Mouse (Mus musculus) inflammation-experienced regulatory T-cells, adult 6 months (primary cell): ENCODE results near the gene Icmt. TPM values are rescaled to one million over a fixed set of nuclear protein-coding genes. Genes with fewer than 3 reads are reported as not detected.

Source experiments
- ATAC-seq: one replicate; pipeline ENCODE4 v1.8.0; 2017
- polyA plus RNA-seq, 3 experiments: library from polyadenylated mRNA; unstranded; fragments of 100-300 nt; shearing (Covaris generic); gene quantifications; one replicate each; pipeline ENCODE4 v1.2.1; 2017

Icmt gene
- polyA plus RNA-seq, 3 experiments from 2014 or later, result 5.1 to 8.8 (median 7.1) TPM

DNA sequence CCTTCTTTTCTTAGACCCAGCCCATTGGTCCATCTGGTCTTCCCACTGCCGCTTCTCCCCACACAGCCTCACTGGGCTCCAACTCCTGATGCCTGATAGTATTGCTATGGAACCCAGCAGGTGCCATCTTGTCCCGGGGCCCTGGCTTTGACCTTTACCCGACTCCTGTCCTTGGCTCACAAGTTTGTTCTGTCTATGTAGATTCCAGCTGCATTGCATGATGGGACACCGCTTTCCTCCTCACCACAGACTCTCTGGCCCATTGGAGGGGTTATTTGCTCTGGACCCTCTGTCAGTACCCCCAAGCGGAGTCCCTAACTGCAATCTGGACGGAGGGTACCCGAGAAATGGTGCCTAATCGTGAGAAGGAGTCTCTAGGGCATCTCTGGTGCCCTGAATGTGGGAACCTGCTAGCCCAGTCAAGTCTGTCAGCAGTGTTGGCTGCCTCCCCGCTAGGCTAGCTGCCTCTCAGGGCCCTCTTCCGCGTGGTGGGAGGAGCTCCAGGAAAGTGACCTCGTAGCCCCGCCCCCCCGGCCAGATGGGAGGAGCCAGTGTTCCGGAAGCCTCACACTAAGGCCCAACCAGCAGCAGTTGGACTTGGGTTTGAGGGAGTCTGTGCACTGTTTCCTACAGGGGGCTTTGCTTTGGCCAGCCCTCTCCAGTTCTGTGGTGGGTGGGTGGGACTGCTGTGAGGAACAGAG is 43.7 kb downstream of the Icmt start:
- no peak for ATAC-seq

DNA sequence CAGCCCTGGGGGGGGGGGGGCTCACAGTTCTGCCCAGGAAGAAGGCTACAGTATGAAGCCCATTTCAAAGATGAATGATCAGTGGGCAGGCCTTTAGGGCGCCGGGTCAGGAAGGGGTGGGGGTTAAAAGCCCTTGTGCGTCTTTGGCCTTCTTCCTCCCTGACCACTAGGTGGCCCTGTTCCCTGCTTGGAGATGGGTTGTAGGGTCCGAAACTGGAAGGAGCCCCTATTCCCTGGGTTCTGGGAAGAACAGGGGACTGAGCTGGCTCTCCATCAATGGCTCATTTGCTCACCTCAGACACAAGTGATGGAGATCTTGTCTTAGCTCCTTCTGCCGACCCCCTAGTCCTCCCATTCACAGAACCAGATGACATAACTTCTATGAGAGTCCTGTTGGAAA is 46.3 kb downstream of the Icmt start:
- no peak for ATAC-seq

DNA sequence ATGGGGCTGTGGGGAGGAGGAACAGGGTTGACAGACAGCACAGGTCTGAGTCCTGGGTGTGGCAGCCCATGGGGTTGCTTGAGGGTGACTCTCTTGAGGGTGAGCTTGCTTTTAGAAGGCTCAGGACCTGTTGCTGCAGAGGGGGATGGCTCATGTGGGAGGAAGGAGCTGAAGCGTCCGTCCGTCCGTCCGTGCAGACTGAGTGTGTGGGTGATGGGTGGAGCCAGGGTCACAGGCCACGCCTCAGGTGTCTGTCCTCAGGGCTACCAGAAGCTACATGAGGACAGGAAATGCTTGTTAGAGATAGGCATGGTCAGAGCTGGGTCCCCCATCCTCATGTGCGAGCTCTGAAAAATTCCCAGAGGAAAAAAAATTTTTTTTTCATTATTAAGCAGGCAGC is 47.6 kb downstream of the Icmt start:
- no peak for ATAC-seq

DNA sequence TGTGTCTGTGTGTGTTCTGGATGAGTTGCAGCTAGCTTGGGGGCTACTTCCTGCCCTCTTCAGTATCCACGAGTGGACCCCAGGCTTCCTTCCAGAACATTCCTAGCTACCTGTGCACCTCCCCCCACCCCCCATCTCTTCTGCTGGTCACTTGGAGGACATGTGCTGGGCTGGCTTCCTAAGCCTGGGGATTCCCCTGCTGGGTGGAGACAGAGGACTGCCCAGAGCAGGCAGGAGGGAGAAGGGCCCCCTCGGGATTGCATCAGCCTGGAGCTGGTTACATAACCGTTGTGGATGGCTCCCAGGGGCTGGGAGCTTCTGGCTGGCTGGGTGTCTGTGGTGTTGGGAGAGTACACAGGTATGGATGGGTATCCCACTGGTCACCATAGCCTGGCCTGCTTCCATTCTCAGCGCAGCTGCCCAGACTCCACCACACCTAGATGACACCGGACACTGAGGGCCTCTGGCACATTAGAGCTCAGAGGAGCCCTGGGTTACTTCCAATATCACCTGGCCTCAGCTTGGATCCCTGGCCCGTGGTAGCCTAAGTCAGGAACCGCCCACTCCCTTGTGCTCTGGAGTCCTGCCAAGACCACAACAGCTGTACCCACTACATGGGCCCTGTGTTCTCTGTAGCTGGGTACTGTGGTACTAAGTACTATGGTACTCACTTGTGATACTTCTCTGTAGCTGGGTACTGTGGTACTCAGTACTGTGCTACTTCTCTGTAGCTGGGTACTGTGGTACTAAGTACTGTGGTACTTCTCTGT is 48.3 kb downstream of the Icmt start:
- no peak for ATAC-seq

DNA sequence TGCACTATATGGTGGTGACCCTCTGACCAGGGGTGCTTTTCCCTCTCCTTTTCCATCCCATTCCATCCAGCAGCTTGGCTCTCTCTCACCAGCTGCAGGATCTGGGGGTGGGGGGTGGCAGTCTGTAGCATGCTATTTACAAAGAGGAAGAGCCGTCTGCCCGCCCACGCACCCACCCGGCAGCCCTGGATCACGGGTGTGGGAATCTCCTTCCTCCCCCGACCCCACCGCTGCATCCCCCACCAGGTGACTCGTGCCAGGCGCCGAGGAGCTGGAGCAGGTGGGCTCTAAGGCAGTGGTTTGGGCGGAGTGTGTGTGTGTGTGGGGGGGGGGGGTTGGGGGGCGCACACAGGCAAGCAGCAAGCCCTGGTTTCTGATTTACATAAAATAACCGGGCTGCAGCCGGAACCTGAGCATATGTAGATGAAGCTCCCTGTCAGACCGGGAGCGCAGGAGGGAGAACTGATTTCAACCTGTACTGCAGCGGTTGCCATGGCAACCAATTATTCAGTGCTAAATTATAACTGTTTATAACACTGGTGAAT is 52.9 kb downstream of the Icmt start:
- no peak for ATAC-seq

DNA sequence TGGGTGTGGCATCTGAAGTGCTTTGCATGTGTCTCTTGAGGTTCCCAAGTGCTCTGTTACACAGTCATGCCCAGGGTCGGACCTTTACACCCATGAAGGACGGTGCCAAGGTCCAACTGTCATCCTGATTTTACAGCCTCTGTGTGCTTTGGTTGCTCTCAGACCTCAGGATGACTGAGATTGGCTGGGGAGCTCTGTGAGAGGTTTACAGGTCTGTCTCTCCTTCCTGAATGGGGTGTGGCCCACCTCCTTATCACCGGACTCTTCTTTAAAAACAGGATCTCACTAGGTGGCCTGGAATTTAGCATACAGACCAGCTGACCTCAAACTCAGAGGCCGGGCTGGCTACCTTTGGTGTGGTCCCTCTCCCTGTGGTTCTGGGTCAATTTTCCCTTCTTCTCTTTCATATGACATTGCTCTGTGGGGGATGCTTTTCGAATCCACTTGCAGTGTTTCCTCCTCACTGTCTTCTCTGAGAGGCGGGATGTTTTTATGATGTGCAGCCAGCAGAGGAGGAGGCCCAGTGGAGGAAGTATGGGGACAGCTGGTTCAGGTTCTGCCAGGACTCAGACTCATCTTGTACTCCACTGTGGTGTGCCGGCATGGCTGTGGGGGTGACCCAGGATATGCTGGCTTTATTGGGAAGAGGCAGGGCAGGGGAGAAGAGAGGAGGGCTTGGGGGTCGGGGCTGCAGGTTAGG is 53.8 kb downstream of the Icmt start:
- no peak for ATAC-seq

DNA sequence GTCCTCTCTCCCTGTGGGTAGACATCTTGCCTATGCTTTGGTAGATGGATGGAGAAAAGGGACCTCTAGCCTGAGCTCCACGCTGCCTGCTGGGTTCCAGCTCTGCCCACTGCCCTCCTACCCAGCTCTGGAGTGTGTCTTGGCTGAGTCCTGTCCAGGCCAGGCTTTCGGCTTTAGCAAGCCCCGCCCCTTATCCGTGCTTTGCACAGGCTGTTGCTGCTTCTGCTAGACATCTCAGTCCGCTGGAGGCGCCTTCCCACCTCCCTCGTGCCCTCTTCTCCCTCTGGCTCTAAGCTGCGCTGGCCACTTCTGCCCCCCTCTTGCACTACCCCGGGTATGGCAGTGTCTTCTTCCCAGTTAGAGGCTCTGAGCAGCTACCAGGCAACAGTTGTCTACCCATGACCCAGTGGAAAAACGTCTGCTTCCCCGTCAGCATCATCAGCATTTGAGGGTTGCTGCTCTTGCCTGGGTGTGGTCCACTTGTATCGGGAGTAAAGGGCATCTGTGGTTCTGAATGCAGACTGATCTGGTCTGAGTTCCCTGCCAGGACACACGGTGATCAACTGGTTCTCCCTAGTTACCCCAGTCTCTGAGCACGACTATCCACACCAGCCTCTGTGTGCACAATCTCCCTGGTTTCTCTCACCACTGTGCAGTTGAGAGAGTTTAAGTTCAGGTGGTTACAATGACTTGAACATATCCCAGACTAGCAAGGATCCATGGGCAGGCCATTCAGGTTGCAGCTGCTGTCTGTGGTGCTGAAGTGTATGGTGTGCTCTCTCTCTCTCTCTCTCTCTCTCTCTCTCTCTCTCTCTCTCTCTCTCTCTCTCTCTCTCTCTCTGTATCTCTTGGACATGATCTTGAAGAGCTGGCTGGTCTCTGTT is 54.6 kb downstream of the Icmt start:
- ATAC-seq, result no peak

DNA sequence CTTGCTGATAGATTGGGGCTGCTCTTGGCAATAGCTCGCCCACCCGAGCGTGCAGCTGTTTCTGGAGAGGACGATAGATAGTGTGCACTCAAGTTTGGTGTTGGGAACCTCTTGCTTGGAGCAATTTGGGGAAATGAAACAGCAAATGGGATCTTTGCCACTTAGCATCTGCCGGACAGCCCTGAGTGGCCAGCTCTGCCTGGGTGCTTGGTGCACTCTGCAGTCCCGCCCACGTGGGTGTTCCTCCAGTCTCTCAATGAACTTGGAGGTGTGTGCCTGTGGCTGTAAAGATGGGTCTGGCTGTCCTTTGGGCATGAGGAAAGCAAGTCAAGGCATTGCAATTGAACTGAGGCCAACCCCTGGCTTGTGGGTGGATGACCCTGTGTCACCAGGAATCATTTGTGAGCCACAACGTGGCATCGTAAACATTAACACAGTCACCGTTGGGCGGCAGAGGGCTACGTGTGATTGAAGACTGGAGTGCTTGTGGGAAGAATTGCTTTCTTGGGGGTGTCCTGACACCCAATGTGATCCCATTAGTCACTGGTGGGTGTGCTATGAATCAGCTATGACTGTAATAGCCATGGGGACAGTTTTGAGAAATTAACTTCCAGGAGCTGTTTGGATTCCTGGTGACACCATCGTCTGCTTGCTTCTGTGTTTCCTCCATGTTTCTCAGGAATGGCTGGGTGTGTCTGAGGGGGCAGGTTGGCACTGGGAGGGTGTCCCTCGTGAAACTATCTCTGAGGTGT is 57.0 kb downstream of the Icmt start:
- ATAC-seq, result no peak

DNA sequence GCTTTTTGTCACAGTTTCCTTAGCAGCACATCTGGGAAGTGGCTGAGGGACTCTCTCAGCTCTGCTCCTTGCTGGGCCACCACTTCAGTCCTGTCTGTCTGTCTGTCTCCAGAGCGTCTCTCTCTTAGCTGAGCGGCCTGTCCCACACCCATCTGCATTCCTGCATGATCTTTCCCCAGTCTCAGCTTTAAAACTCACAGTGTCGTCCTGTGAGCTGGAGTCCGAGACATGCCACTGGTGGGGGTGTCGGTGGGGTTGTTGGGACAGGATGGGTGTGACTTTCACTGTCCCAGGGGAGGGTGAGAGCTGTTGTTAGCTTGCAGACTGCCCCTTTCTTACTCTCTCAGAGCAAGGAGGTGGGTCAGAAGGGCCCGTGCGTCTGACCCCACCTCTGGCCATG is 58.6 kb downstream of the Icmt start:
- no peak for ATAC-seq

Other genes with a start within 250 kb of the Icmt start
- 1 to 10 TPM; 2.5 to 3.7 (median 2.9) TPM for gene Plekhg5, start 224.7 kb upstream of the Icmt start, polyA plus RNA-seq
- gene Tnfrsf25, start 181.3 kb upstream of the Icmt start, polyA plus RNA-seq, result 100 to 1,000 TPM; 125 to 133 (median 127) TPM
- 10 to 100 TPM in 1 of 3 experiments, 1 to 10 TPM in 2; 6.0 to 13.1 (median 9.7) TPM for gene Espn, start 144.9 kb upstream of the Icmt start, polyA plus RNA-seq
- gene Hes2, start 138.4 kb upstream of the Icmt start, polyA plus RNA-seq, result not detected
- 100 to 1,000 TPM; 124 to 249 (median 126) TPM for gene Acot7, start 119.1 kb upstream of the Icmt start, polyA plus RNA-seq
- gene Gpr153, start 23.0 kb upstream of the Icmt start, polyA plus RNA-seq, result under 1 TPM in 1 of 3 experiments, not detected in 2; 0.15 TPM
- not detected for gene Hes3, start 5.6 kb upstream of the Icmt start, polyA plus RNA-seq
- not detected for gene Rnf207, start 21.8 kb downstream of the Icmt start, polyA plus RNA-seq
- 1,000 to 10,000 TPM in 1 of 3 experiments, 100 to 1,000 TPM in 2; 752 to 1,062 (median 960) TPM for gene Rpl22, start 28.5 kb downstream of the Icmt start, polyA plus RNA-seq
- gene Chd5, start 41.4 kb downstream of the Icmt start, polyA plus RNA-seq, result under 1 TPM in 2 of 3 experiments, not detected in 1; 0.05 to 0.11 TPM
- gene Nphp4, start 179.5 kb downstream of the Icmt start, polyA plus RNA-seq, result under 1 TPM in 1 of 3 experiments, not detected in 2; 0.41 TPM
- 100 to 1,000 TPM in 1 of 3 experiments, 10 to 100 TPM in 2; 81.9 to 170 (median 96.5) TPM for gene Kcnab2, start 180.6 kb downstream of the Icmt start, polyA plus RNA-seq